Mouse (Mus musculus): Measurements from ENCODE around the gene Fam189b.

- no peak for TF ChIP-seq CTCF (IDR thresholded peaks at IDR 0.05; ENCODE audit: extremely low read depth, insufficient read length, insufficient replicate concordance, low read depth, low read length)
- TF ChIP-seq POLR2A (IDR thresholded peaks at IDR 0.05; ENCODE audit: low read depth, low read length), result no peak
These were observed 3.9 kb upstream of the Fam189b start for GRCm38 (mm10) chr3:89179056-89179455.

All from small intestine, adult 2 months (tissue).